Mouse (Mus musculus) erythroblast, embryonic 14.5 days (primary cell): ENCODE data around the gene Rbp3.

Experiments
- GATA1 ChIP-seq: IDR thresholded peaks from 2 replicates; pipeline ENCODE4 v1.6.1; 2012; ENCODE audit warnings: low read length, inconsistent platforms, mixed read lengths
- TAL1 ChIP-seq: IDR thresholded peaks from 3 replicates; pipeline ENCODE4 v1.6.1; 2012; ENCODE audit warnings: low read length, inconsistent platforms, mixed read lengths

GRCm38 (mm10) chr14:34000076-34000475 is 46.3 kb downstream of the Rbp3 start:
- TF ChIP-seq GATA1 (no peak), TAL1 (no peak)
